Mouse (Mus musculus) ES-Bruce4 (cell line): ENCODE measurements around the gene Pon2.

Source experiments
- CTCF ChIP-seq: IDR thresholded peaks from one replicate; pipeline ENCODE4 v1.8.1; 2011; ENCODE audit warnings: low read depth, low read length
- EP300 ChIP-seq: IDR thresholded peaks from 2 replicates; pipeline ENCODE4 v1.6.1; 2011; ENCODE audit warnings: low read depth, low read length; ENCODE audit not compliant: insufficient read depth
- POLR2A ChIP-seq: IDR thresholded peaks from one replicate; pipeline ENCODE4 v1.8.1; 2011; ENCODE audit warnings: low read length; ENCODE audit not compliant: insufficient read depth

- TF ChIP-seq CTCF (no peak), POLR2A (no peak), EP300 (no peak)
These were observed 46.0 kb upstream of the Pon2 start for GRCm38 (mm10) chr6:5344255-5344654.
